Mouse (Mus musculus) frontal cortex, postnatal 14 days (tissue): ENCODE data around the gene Olfr568.

Source experiments
- DNase-seq, 2 experiments: peaks; one replicate each; pipeline ENCODE4 v3.0.0; 2022; ENCODE audit warnings: low spot score in 2 of 2

Gene Olfr568

GRCm38 (mm10) chr7:102876822-102877221 lies at the start of gene Olfr568:
Gene Olfr568, plus strand, starts transcription at chr7:102877122.
- no peak for DNase-seq

DNA sequence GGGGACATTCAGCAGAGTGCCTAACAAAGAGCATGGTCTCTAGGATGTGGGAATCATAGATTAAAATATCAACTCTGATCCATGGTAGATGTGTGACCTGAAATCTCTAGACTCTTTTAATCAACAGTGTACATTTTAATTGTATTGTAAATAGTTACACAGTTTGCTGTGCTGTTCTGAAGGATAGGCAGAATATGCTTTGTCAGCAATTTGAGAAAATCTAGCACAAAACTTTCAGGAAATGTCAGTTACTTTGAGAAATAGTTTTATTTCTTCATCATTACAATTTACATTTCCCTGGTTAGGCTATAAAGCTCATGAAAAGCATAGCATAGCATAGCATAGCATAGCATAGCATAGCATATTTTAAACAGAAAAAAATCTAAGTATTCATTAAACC lies 21.1 kb upstream of the Olfr568 start:
- DNase-seq, result no peak

DNA sequence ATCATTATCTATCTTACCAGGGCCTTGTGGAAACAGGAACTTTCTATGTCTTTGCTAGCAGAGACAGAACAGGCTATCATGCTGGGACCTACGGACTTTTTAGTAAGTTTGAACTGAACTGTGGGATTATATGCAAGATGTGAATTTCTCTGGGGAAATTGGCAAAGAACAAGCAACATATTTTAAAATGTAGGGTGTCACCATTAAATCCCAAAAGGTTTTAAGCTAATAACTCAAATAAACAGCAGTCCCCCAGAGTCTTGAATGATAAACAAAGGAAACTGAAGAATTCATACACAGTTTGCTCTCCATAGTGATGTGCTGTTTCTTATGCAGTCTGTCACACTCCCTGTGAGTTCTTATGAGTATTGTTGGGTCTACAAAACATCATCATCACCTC lies 18.3 kb upstream of the Olfr568 start, which contains the start of gene Olfr566:
Gene Olfr566 (minus strand): TSS at position 101 of the 400 bp plus-strand sequence.
- DNase-seq, result no peak

DNA sequence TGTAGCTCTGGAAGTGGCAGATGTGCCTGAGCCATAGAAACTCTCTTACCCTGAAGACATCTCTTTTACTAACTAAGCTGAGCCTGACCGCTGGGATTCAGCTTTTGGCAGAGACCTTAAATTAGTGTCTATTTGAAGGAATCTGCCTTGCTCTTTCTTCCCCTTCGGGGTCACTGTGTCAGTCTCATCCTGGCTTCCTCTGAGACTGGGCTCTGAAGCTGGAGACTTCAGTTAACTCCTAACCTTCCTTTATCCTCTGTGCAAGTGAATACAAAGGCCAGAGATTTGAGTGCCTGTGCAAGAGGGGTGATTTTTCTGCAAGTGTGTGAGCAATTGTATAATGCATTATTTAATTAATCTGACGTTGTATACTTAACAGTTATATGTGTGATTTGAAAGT lies 13.9 kb downstream of the Olfr568 start, which contains the start of gene Olfr569:
Gene Olfr569 (minus strand): TSS at position 101 of the 400 bp plus-strand sequence.
- DNase-seq, result no peak

GRCm38 (mm10) chr7:102915261-102915660 lies 38.3 kb downstream of the Olfr568 start:
- no peak for DNase-seq

GRCm38 (mm10) chr7:102916405-102916804 lies 39.5 kb downstream of the Olfr568 start:
- no peak for DNase-seq

- DNase-seq, result no peak
These were observed 40.3 kb downstream of the Olfr568 start, which contains the start of gene Olfr571 for GRCm38 (mm10) chr7:102917032-102917875. Gene Olfr571, minus strand, starts transcription at chr7:102917536.

DNA sequence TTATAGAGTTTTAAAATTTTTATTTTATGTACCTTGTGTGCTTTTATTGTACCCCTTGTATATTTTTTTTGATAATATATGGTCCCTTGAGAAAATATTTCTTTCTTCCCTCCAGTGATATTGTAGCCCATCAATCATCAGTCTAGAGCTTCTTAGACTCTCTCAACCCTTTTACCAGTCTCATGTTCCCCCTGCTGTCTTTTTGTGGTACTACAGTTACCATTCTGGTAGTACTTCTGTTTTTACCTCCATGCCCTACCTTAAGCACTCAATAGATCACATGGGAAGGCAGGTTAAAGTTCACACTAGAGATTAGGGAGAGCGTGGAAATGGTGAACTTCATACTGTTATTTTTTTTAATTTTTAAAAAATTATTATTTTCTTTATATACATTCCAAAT lies 42.7 kb downstream of the Olfr568 start:
- DNase-seq, result no peak

DNA sequence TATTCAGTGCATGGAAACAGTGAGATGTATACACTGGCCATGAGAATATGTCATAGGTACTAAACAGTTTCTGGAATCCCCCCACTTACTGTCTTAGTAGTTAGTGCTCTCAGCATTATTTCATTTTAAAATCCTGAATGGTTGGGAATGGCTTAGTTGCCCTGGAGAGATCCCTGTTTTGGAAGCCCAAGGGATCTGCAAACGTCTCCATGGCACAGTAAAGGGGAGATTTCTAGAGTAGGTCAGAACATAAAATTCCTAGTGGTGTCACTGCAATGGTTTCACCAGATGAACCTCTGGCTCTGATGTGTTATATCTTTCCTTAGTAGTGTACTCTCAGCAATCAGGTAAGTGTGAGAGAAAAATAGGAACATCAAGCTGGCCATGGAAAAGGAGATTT lies 47.2 kb downstream of the Olfr568 start, which contains the start of gene Olfr572:
Gene Olfr572 (plus strand): TSS at position 301 of the 400 bp plus-strand sequence.
- DNase-seq, result no peak

- no peak for DNase-seq
These were observed 50.2 kb downstream of the Olfr568 start for GRCm38 (mm10) chr7:102927105-102927504.
